Mouse (Mus musculus): ENCODE data around the gene Cacna1a. TPM values are rescaled to one million over a fixed set of nuclear protein-coding genes. Genes with fewer than 3 reads are reported as not detected.

Cacna1a gene
- 1.3 TPM for polyA plus RNA-seq (2021)

DNA sequence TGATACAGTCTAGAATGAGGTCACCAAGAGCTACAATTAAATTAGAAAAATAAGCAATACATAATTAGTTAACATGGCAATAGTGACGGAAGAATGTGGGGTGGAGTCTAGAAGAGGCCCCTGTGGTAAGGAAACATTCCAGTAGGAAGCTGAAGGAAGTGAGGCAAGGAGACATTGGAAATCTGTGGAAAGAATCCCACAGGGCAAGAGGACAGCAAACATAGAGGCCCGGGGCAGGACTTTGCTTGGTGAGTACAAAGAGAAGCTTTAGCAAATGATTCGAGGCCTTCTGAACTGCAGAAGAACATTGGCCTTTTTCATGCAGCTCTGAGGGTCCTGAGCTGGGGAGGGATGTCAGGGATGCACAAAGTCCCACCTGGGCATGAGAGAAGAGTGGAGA, at the start of gene Cacna1a:
Gene Cacna1a (plus strand): TSS at position 166 of the 400 bp plus-strand sequence.
- ATAC-seq = no peak
- in situ Hi-C loops (cut with MboI; ENCODE audit: low pct_unique_long_range_greater_than_20kb) = no loop called here
- ChIA-PET CTCF (interaction anchor here (1.4 kb wide), 1 partner anchor 25 kb away, joined by 3 read pairs; no protein-coding TSS in a partner anchor), POLR2A (no interaction called here)
- H3K27me3 ChIP-seq = no peaks in the 10 kb centered on the region
- TF ChIP-seq CTCF (IDR thresholded peaks at IDR 0.05) = no peak
- DNase-seq (ENCODE audit: low read depth, low spot score) = no peak

GRCm38 (mm10) chr8:84338493-84338892, 49.7 kb upstream of the Cacna1a start:
- peaks cover 13% of the 10 kb centered on the region for H3K27me3 ChIP-seq
- DNase-seq (ENCODE audit: low read depth, low spot score) (no peak), ATAC-seq (no peak)
- in situ Hi-C loops (cut with MboI; ENCODE audit: low pct_unique_long_range_greater_than_20kb) = no loop called here
- CTCF ChIA-PET = interaction anchor here (0.9 kb wide), 1 partner anchor 17 kb away, joined by 3 read pairs; no protein-coding TSS in a partner anchor
- POLR2A ChIA-PET = no interaction called here
- no peak for TF ChIP-seq CTCF (IDR thresholded peaks at IDR 0.05)

GRCm38 (mm10) chr8:84339320-84339719, 48.9 kb upstream of the Cacna1a start:
- POLR2A ChIA-PET = no interaction called here
- no peak for DNase-seq (ENCODE audit: low read depth, low spot score)
- no peak for ATAC-seq
- H3K27me3 ChIP-seq = peaks cover 18% of the 10 kb centered on the region
- CTCF ChIA-PET = no interaction called here
- in situ Hi-C loops (cut with MboI; ENCODE audit: low pct_unique_long_range_greater_than_20kb) = no loop called here
- TF ChIP-seq CTCF (IDR thresholded peaks at IDR 0.05) = no peak

DNA sequence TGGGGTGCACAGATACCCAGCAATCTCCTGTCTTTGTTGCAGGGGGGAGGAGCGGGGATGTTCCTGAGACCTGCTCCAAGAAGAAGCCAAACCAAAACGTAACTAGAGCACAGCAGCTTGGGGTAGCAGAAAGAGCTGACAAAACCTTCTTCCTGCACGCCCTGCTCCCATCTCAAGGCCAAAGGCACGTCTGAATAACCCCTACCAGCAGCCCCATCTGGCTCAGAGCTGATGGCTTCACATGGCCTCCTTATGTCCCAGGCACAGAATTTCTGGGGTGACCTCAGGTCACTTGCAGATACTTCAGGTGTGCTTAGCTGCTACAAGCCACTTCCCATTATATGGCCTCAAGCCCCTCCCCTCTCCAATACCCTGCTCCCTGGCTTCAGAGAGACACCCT, 48.4 kb upstream of the Cacna1a start:
- DNase-seq (ENCODE audit: low read depth, low spot score) (no peak), ATAC-seq (no peak)
- POLR2A ChIA-PET = no interaction called here
- no peak for TF ChIP-seq CTCF (IDR thresholded peaks at IDR 0.05)
- CTCF ChIA-PET = no interaction called here
- peaks cover 19% of the 10 kb centered on the region for H3K27me3 ChIP-seq
- in situ Hi-C loops (cut with MboI; ENCODE audit: low pct_unique_long_range_greater_than_20kb) = no loop called here

DNA sequence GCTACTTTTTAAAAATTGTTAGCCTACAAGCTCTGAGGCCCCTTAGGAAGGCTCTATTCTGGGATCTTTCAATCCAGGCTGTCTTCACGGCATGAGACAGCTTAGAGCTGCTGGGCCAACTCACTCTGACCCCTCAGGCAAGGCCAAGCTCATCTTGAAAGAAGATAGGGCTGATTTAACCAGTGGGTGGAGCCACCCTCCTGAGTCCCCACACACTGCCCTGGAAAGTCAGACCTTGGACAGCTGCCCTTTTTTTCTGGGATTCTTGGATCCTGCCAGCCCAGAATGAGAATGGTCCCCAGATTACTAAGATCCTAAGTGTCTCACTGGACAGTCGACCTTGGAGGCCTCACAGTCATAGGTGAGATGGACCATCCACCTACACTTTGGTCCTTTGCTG, 47.6 kb upstream of the Cacna1a start:
- H3K27me3 ChIP-seq = peaks cover 19% of the 10 kb centered on the region
- in situ Hi-C loops (cut with MboI; ENCODE audit: low pct_unique_long_range_greater_than_20kb) = no loop called here
- DNase-seq (ENCODE audit: low read depth, low spot score) (no peak), ATAC-seq (no peak)
- no peak for TF ChIP-seq CTCF (IDR thresholded peaks at IDR 0.05)
- POLR2A ChIA-PET = interaction anchor here (0.6 kb wide), 1 partner anchor 132 kb away, joined by 3 read pairs; no protein-coding TSS in a partner anchor
- CTCF ChIA-PET = no interaction called here

DNA sequence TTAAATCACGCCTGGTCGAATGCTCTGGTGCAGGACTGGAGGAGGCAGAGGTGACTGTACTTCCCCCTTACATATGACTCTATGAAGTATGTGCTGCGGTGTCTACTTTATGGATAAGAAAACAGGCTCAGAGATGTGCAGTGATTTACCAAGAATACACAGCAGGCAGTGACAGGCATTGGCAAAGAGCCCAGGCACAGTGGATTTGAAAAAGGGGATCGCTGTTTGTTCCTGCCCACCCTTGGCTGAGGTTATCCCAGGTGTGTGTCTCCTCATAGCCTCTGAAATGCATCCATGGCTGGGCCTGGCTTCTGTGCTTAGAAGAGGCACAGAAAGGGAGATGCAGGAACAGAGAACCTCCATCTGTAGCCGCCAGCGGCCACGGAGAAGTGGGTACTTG, 42.7 kb upstream of the Cacna1a start:
- in situ Hi-C loops (cut with MboI; ENCODE audit: low pct_unique_long_range_greater_than_20kb) = no loop called here
- TF ChIP-seq CTCF (IDR thresholded peaks at IDR 0.05) = no peak
- ATAC-seq = no peak
- H3K27me3 ChIP-seq = peaks cover 25% of the 10 kb centered on the region
- DNase-seq (ENCODE audit: low read depth, low spot score) = no peak
- ChIA-PET CTCF (interaction anchor here (1.1 kb wide), 1 partner anchor 210 kb away, joined by 3 read pairs; no protein-coding TSS in a partner anchor), POLR2A (no interaction called here)

DNA sequence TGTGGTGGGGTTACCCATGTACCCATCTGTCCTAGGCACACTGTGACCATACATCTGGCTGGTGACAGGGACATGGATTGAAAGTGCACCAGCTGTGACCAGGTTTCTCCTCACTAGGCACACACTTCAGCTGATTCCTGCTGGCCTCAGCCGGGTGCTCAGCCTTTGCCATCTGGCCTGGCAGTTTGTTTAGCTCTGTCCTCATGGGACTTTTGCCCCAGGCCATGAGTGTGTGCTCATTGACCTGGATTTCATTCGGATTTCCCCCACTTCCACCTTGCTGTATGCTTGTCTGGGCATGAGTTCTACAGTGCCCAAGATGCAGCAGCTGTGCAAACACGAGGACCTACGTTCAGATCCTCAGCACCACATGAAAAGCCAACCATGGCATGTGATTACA, 41.8 kb upstream of the Cacna1a start:
- in situ Hi-C loops (cut with MboI; ENCODE audit: low pct_unique_long_range_greater_than_20kb) = no loop called here
- peaks cover 30% of the 10 kb centered on the region for H3K27me3 ChIP-seq
- ATAC-seq = no peak
- ChIA-PET CTCF (interaction anchor here (1.1 kb wide), 1 partner anchor 209 kb away, joined by 3 read pairs; no protein-coding TSS in a partner anchor), POLR2A (no interaction called here)
- no peak for TF ChIP-seq CTCF (IDR thresholded peaks at IDR 0.05)
- no peak for DNase-seq (ENCODE audit: low read depth, low spot score)

DNA sequence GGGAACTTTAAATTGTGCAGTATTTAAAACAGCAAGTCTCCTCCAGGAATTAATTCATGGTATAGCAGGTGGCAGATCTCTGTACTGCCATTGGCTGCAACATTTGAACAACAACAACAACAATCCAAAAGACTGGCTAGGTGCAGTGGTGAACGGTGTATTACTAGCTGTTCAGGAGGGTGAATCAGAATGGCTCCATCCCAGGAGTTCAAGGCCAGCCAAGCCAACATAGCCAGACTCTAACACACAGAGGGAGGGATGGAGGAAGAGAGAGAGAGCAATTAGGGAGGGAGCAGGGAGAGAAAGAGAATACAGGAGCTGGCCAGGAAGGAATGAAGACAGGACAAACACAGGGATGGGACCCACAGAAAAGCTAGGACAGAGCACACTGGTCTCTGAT, 38.7 kb upstream of the Cacna1a start:
- CTCF ChIA-PET = interaction anchor here (0.8 kb wide), 1 partner anchor 160 kb away, joined by 3 read pairs; no protein-coding TSS in a partner anchor
- TF ChIP-seq CTCF (IDR thresholded peaks at IDR 0.05) = no peak
- POLR2A ChIA-PET = no interaction called here
- ATAC-seq (no peak), DNase-seq (ENCODE audit: low read depth, low spot score) (no peak)
- H3K27me3 ChIP-seq = peaks cover 30% of the 10 kb centered on the region
- in situ Hi-C loops (cut with MboI; ENCODE audit: low pct_unique_long_range_greater_than_20kb) = no loop called here

DNA sequence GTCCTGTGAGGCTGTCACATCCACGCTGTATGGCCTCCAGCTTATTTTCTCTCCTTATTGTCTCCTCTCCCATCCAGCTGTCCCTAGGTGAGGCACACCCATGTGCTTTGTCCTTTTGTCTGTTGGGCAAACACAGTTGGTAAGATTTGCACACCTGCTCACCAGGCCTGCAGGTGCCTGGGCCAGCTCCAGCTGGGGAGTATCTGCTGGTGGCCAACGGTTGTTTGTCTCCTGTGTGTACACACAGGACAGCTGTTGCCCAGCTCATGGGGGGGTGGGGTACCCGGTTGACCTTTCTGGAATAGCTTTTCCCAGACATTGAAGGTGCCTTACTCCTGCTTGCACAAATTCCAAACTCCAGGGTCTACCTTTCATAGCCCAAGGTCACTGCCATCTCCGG, 37.3 kb upstream of the Cacna1a start:
- DNase-seq (ENCODE audit: low read depth, low spot score) (no peak), ATAC-seq (no peak)
- peaks cover 31% of the 10 kb centered on the region for H3K27me3 ChIP-seq
- CTCF ChIA-PET = no interaction called here
- TF ChIP-seq CTCF (IDR thresholded peaks at IDR 0.05) = no peak
- in situ Hi-C loops (cut with MboI; ENCODE audit: low pct_unique_long_range_greater_than_20kb) = no loop called here
- POLR2A ChIA-PET = no interaction called here

- ChIA-PET CTCF (no interaction called here), POLR2A (no interaction called here)
- no peak for DNase-seq (ENCODE audit: low read depth, low spot score)
- no peak for TF ChIP-seq CTCF (IDR thresholded peaks at IDR 0.05)
- in situ Hi-C loops (cut with MboI; ENCODE audit: low pct_unique_long_range_greater_than_20kb) = loop anchor here (5.0 kb wide), 1 partner anchor 169 kb away; the partner anchor contains the start of gene Nanos3
- no peak for ATAC-seq
- H3K27me3 ChIP-seq = peaks cover 25% of the 10 kb centered on the region
These were observed 31.8 kb upstream of the Cacna1a start for GRCm38 (mm10) chr8:84356482-84356881.

DNA sequence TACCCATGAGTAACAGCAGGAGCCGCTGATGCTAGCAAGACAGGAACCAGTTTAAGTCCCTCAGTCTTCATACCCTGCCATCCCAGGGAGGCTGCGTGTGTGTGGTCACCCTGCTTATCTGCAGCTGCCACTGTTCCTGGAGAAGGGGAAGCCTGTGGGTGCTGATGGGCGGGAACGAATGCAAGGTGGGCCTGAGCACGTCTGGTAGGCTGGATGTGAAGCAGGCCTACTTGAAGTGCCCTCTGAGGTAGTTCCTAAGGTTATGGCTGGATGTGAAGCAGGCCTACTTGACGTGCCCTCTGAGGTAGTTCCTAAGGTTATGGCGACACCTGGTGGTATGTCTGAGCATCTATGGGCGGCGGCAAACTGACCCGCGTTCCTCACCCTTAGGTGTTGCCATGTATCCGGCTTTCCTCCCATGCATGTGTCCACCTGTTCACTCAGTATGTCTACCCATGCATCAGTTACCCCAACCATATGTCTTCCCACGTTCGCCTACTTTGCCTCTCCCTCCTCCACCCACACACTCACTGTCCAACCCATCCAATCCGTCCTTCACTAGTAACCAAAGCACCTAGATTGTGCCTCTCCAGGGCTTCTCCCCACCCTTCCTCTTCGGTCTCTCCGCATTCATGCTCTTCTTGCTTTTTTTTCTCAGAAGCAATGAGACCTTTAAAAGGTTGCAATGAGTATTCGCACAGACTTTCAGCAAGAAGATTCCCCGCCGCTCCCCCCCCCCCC, 30.4 kb upstream of the Cacna1a start:
- no peak for DNase-seq (ENCODE audit: low read depth, low spot score)
- TF ChIP-seq CTCF (IDR thresholded peaks at IDR 0.05) = peak; percentile 89
- peak; percentile 60 for ATAC-seq

More for the DNA sequence above, 30.4 kb upstream of the Cacna1a start:
- CTCF ChIA-PET = no interaction called here
- in situ Hi-C loops (cut with MboI; ENCODE audit: low pct_unique_long_range_greater_than_20kb) = loop anchor here (5.0 kb wide), 1 partner anchor 170 kb away; the partner anchor contains the start of gene Nanos3
- peaks cover 32% of the 10 kb centered on the region for H3K27me3 ChIP-seq
- POLR2A ChIA-PET = no interaction called here
